Mouse (Mus musculus) kidney, embryonic 14.5 days (tissue): ENCODE measurements around the gene Sult2b1. TPM values are rescaled to one million over a fixed set of nuclear protein-coding genes. Genes with fewer than 3 reads are reported as not detected.

Experiments used
- ATAC-seq: fragments of 200-750 bp; cut with Nextera tagmentation; 2 replicates; pipeline ENCODE4 v1.8.0; 2017; ENCODE audit warnings: moderate number of reproducible peaks, mild to moderate bottlenecking, moderate TSS enrichment, moderate library complexity; ENCODE audit not compliant: low FRiP score, low TSS enrichment
- H3K27ac ChIP-seq: fragments of 300-500 bp; sonication (generic); 2 replicates; pipeline ENCODE4 v1.5.1; 2014; ENCODE audit warnings: low read depth, mild to moderate bottlenecking, low read length, moderate library complexity, mixed read lengths
- H3K27me3 ChIP-seq: fragments of 300-500 bp; sonication (generic); 2 replicates; pipeline ENCODE4 v1.6.1; 2014; ENCODE audit warnings: mild to moderate bottlenecking, low read length; ENCODE audit not compliant: control insufficient read depth, insufficient read depth
- H3K36me3 ChIP-seq: fragments of 300-500 bp; sonication (generic); 2 replicates; pipeline ENCODE4 v1.6.1; 2014; ENCODE audit warnings: low read length, mixed read lengths; ENCODE audit not compliant: control insufficient read depth, insufficient read depth
- H3K4me1 ChIP-seq: fragments of 300-500 bp; sonication (generic); 2 replicates; pipeline ENCODE4 v1.6.1; 2014; ENCODE audit warnings: low read length, mixed read lengths; ENCODE audit not compliant: control insufficient read depth, insufficient read depth
- H3K4me2 ChIP-seq: fragments of 300-500 bp; sonication (generic); replicated peaks from 2 replicates; pipeline ENCODE4 v1.6.1; 2014; ENCODE audit warnings: low read depth, mild to moderate bottlenecking, low read length
- H3K4me3 ChIP-seq: fragments of 300-500 bp; sonication (generic); 2 replicates; pipeline ENCODE4 v1.5.1; 2014; ENCODE audit warnings: mild to moderate bottlenecking, low read length
- H3K9ac ChIP-seq: fragments of 300-500 bp; sonication (generic); 2 replicates; pipeline ENCODE4 v1.6.1; 2014; ENCODE audit warnings: low read depth, mild to moderate bottlenecking, low read length, moderate library complexity
- H3K9me3 ChIP-seq: fragments of 300-500 bp; sonication (generic); 2 replicates; pipeline ENCODE4 v1.6.1; 2016; ENCODE audit warnings: low read length; ENCODE audit not compliant: control insufficient read depth
- WGBS: fragments of 180-500 bp; shearing (Covaris S2); extraction: QIAGEN DNeasy Blood & Tissue Kit; methylation state at CpG from one replicate; pipeline ENCODE4 v1.1.7; 2014; 5-methylcytosine and 5-hydroxymethylcytosine counted together
- polyA plus RNA-seq: library from polyadenylated mRNA; unstranded; fragments of >200 nt; fragmentation: Nextera tagmentation; extraction: Ambion mirVana; gene quantifications from 2 replicates; pipeline ENCODE4 v1.2.1, GENCODE M21; 2014

The Sult2b1 gene
- polyA plus RNA-seq, 1 experiment from 2014 or later, result 3.2 TPM

DNA sequence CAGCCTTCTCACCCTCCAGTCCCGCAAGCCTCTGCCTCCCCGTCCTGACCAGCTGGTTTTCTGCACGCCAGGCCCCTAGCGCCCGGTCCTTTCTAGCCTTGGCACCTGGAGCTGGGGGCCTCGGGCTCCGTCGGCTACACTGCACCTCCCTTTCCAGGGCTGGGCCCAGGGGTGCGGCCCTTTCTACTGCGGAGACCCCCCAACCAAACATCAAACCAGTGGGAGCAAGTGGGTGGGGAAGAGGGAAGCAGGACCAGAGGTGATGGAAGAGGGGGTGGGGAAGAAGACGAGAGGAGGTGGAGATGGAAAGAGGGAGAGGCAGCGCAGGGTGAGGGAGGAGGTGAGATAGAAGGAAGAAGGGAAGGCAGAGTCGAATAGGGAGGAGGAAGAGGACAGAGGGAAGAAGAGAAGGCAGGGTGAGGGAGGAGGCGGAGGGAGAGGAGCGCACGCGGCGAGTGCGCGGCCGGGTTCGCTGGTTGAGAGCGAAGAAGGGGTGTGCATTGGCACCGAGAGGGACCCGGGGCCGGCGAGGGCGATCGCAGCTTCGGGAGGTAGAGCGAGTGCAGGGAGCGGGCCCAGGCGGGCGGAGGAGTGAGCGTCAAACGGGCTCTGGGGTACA, 84.8 kb downstream of the Sult2b1 start, which contains the start of gene Car11:
Gene Car11 (plus strand): TSS at position 321 of the 619 bp plus-strand sequence.
- Histone ChIP-seq H3K27ac (no peak within 1 kb of the TSS), H3K4me3 (peak within 1 kb of the TSS; percentile 44), H3K4me2 (peak within 1 kb of the TSS; percentile 92), H3K36me3 (no peaks in the 10 kb centered on the region), H3K4me1 (peaks cover 21% of the 10 kb centered on the region), H3K9ac (peak within 1 kb of the TSS; percentile 53), H3K9me3 (no peaks in the 10 kb centered on the region), H3K27me3 (peaks cover 12% of the 10 kb centered on the region)
- no peak for ATAC-seq
- 2% methylated on average over 36 of the region's 36 CpGs for WGBS

DNA sequence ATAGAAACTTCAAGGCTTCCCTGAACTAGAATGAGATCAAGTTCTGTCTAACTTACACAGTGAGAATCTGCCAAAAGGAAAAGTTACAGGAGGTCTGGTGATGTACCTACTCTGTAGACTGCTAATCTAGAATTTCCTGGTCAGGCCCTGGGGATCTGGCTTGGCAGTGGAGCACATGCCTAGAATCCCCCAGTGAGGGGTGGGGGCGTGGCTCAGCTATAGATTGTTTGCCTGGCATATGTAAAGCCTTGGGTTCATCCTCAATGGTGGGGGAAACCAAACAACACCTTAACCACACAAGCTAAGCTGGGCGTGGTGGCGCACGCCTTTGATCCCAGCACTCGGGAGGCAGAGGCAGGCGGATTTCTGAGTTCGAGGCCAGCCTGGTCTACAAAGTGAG, 86.6 kb downstream of the Sult2b1 start:
- H3K9me3 ChIP-seq, result no peaks in the 10 kb centered on the region
- no peak overlapping the region for H3K4me3 ChIP-seq
- peaks cover 12% of the 10 kb centered on the region for H3K27me3 ChIP-seq
- no peaks in the 10 kb centered on the region for H3K36me3 ChIP-seq
- WGBS, result 91% methylated on average over 5 of the region's 7 CpGs
- no peak overlapping the region for H3K27ac ChIP-seq
- no peak overlapping the region for H3K4me2 ChIP-seq
- no peak overlapping the region for H3K9ac ChIP-seq
- ATAC-seq, result no peak
- H3K4me1 ChIP-seq, result peaks cover 15% of the 10 kb centered on the region

DNA sequence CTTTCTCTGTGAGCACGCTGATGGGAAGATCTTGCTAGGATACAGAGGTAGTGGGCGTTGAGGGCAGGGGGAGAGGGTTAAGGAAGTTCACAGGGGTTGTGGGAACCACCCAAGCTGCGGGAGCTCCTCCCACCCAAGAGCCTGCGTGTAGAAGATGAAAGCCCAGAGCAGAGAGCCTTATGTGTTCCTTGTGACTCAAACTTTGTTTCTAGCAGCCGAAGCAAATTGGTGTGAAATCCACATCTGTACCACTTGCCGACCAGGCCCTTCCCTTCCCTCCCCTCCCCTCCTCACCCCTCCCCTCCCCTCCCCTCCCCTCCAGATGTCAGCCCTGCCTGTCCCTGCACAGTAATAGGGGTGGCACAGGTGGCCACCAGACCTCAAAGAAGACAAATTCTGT, 89.4 kb downstream of the Sult2b1 start:
- peaks cover 12% of the 10 kb centered on the region for H3K27me3 ChIP-seq
- WGBS, result 11% methylated on average over 6 of the region's 6 CpGs
- H3K9ac ChIP-seq, result no peak overlapping the region
- no peak overlapping the region for H3K27ac ChIP-seq
- no peaks in the 10 kb centered on the region for H3K9me3 ChIP-seq
- H3K4me3 ChIP-seq, result no peak overlapping the region
- H3K4me1 ChIP-seq, result peaks cover 6% of the 10 kb centered on the region
- no peak for ATAC-seq
- H3K4me2 ChIP-seq, result no peak overlapping the region
- no peaks in the 10 kb centered on the region for H3K36me3 ChIP-seq

DNA sequence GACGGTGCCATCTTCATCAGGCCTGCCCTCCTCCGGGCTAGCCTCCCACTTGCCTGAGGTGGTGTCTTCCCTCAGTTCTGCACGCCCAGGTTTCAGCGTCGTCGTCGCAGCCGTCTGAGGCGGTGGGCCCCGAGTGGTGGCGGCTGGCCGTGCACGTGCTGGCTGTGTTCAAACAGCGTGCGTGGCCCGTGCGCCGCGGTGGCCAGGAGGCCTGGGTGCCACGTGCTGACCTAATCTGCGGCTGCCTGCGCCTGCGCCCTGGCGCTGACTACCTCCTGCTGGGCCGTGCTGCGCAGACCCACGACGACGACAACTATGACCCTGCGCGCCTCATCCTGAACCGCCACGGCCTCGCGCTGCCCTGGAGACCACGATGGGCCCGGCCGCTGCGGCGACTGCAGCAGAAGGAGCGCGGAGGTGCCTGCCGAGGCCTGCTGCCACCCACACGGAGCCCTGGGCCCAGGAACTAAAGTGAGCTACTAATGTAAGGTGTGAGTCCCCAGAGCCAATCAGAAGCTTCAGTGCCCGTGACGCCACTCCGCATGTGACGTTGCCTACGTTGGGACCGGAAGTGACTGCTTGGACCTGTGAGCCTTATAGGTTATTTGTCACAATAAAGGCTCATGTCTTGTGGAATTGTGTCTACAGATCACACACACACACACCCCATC, 90.4 kb downstream of the Sult2b1 start, which contains the start of gene Sec1:
Gene Sec1 (minus strand): TSS at position 482 of the 671 bp plus-strand sequence.
- Histone ChIP-seq H3K4me1 (peaks cover 3% of the 10 kb centered on the region; the same call in 1 of the 2 replicates), H3K4me3 (no peak within 1 kb of the TSS), H3K27ac (no peak within 1 kb of the TSS), H3K4me2 (no peak within 1 kb of the TSS), H3K9ac (no peak within 1 kb of the TSS), H3K27me3 (peaks cover 6% of the 10 kb centered on the region), H3K36me3 (no peaks in the 10 kb centered on the region), H3K9me3 (no peaks in the 10 kb centered on the region)
- ATAC-seq, result no peak
- WGBS, result 89% methylated on average over 50 of the region's 50 CpGs

DNA sequence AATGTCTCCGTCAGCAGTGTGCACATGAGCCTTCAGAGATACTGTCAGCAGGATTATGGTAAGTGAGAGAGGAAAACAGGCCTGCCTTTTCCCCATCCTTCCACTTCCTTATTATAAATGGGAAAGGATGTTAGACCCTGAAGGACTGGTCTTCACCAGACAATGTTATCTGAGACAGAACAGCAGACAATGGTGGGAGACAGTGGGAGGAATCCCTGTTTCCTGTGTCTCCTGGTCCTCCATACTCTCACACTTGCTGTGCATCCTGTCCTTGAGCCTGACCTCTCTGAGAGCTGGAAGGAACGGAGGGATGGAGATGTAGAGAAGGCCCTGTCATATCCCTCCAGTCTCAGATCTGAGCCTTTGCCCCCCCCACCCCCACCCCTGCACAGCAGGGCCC, 92.1 kb downstream of the Sult2b1 start:
- no peak for ATAC-seq
- H3K9ac ChIP-seq, result no peak overlapping the region
- H3K4me1 ChIP-seq, result peaks cover 7% of the 10 kb centered on the region; the same call in 1 of the 2 replicates
- 77% methylated on average over 2 of the region's 2 CpGs for WGBS
- H3K27me3 ChIP-seq, result no peaks in the 10 kb centered on the region
- H3K4me3 ChIP-seq, result no peak overlapping the region
- H3K27ac ChIP-seq, result no peak overlapping the region
- no peaks in the 10 kb centered on the region for H3K9me3 ChIP-seq
- no peaks in the 10 kb centered on the region for H3K36me3 ChIP-seq
- H3K4me2 ChIP-seq, result no peak overlapping the region

DNA sequence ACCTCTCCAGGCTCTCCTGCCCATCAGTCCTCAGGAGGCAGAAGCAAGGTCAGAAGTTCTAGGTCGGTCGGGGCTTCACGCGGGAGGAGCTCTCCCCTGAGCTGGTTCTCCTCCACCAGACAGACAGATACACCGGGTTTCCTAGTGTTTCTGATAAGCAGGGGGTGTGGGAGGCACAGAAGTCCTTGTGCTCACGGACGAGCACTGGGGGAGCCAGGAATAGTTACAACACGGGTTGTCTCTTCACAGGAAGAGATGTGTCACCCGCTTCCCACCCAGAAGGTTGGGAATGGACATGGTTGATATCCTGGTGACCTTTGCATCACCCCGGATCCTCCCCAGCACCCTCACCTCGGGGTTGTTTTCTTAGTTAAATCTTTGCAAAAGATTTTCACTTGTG, 94.7 kb downstream of the Sult2b1 start:
- no peak overlapping the region for H3K4me3 ChIP-seq
- no peak overlapping the region for H3K9ac ChIP-seq
- H3K36me3 ChIP-seq, result no peaks in the 10 kb centered on the region
- no peaks in the 10 kb centered on the region for H3K27me3 ChIP-seq
- no peaks in the 10 kb centered on the region for H3K9me3 ChIP-seq
- no peak for ATAC-seq
- peaks cover 15% of the 10 kb centered on the region; the same call in 1 of the 2 replicates for H3K4me1 ChIP-seq
- no peak overlapping the region for H3K27ac ChIP-seq
- H3K4me2 ChIP-seq, result no peak overlapping the region
- WGBS, result 26% methylated on average over 11 of the region's 11 CpGs

DNA sequence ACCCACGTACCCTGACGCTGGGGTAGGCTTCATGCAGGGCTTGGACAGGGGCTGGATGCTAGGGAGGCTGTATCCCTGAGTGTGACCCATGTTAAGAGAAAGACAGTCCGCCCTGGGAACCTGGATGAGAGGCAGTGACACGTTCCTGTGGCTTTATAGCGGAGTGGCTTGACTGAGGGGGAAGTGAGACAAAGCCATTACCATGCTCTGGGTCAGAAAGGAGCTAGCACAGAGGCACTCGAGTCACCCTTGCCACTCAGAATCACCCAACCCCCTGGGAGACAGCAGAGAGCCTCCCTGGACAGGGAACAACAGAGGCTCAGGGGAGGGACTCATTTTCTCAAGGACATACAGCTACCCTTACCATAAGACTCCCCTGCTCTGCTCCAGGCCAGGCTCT, 95.4 kb downstream of the Sult2b1 start:
- Histone ChIP-seq H3K27me3 (no peaks in the 10 kb centered on the region), H3K36me3 (no peaks in the 10 kb centered on the region), H3K4me2 (no peak overlapping the region), H3K4me1 (peaks cover 15% of the 10 kb centered on the region; the same call in 1 of the 2 replicates), H3K4me3 (no peak overlapping the region), H3K9me3 (no peaks in the 10 kb centered on the region), H3K9ac (peak overlapping the region; percentile 7; the same call in 1 of the 2 replicates), H3K27ac (no peak overlapping the region)
- ATAC-seq, result no peak
- 45% methylated on average over 6 of the region's 6 CpGs for whole genome bisulfite sequencing

DNA sequence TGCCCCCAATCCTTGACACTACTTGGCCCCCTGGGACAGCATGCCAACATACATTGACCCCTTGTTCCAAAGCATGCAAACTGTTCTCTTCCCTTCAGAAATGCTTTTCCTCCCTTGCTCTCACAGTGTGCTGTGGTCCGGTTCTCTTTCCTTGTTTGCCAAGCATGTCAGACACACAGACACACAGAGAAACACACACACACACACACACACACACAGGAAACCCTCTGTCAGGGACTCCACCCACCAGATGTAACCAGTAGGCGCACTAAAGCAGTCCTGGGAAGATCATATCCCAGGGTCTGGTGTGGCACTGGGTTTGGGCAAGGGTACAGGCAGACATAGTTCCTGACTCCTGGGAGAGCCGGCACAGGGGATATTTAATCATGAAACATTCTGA, 97.6 kb downstream of the Sult2b1 start:
- no peak overlapping the region for H3K9ac ChIP-seq
- peaks cover 24% of the 10 kb centered on the region for H3K4me1 ChIP-seq
- H3K36me3 ChIP-seq, result no peaks in the 10 kb centered on the region
- ATAC-seq, result no peak
- H3K9me3 ChIP-seq, result no peaks in the 10 kb centered on the region
- H3K27ac ChIP-seq, result no peak overlapping the region
- no peak overlapping the region for H3K4me2 ChIP-seq
- H3K27me3 ChIP-seq, result no peaks in the 10 kb centered on the region
- no peak overlapping the region for H3K4me3 ChIP-seq
- 73% methylated on average over 3 of the region's 3 CpGs for WGBS

DNA sequence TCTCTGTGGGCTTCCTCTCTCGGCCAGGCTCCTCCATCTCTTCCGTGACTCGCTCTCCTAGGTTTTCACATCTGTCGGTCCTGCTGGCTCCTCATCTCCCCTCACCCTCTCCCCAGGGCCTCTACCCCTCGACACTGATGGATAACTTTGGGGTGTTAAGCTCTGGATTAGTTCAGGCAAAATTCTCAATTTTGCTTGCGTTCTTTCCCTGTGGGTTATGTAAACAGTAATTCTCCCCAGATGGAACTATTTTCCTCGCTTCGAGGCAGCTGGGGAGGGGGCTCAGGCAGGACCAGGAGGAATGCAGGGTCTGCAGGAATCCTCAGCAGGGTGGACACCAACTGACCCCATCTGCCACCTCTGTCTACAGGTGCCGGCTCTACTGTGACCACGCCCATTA, 98.7 kb downstream of the Sult2b1 start:
- H3K4me3 ChIP-seq, result no peak overlapping the region
- no peak overlapping the region for H3K4me2 ChIP-seq
- no peak overlapping the region for H3K9ac ChIP-seq
- 44% methylated on average over 10 of the region's 10 CpGs for WGBS
- peaks cover 24% of the 10 kb centered on the region for H3K4me1 ChIP-seq
- H3K27ac ChIP-seq, result no peak overlapping the region
- H3K36me3 ChIP-seq, result no peaks in the 10 kb centered on the region
- H3K27me3 ChIP-seq, result no peaks in the 10 kb centered on the region
- no peaks in the 10 kb centered on the region for H3K9me3 ChIP-seq
- no peak for ATAC-seq
